Mouse (Mus musculus): ENCODE measurements around the gene Card10.

DNA sequence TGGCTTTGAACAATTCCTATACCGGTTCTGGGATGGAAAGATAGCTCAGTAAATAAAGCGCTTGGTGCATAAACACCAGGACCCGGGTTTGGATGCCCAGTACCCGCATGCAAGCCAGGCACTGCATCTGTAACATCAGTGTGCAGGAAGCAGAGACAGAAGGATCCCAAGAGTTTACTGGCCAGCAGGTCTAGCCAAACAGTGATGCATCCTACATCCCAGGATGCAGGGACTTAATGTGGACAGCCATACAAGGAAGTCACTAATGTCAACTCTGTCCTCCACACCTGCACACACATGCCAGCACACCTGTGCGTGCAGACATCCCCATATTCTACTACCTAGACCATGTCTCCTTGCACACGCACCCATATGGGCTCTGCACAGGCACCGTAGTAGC is 17.6 kb downstream of the Card10 start:
- TF ChIP-seq CTCF (IDR thresholded peaks at IDR 0.05; ENCODE audit: low read depth) (no peak), EP300 (IDR thresholded peaks at IDR 0.05; ENCODE audit: low read depth) (no peak)
